Mouse (Mus musculus) forebrain, embryonic 14.5 days (tissue): ENCODE results near the gene Ciapin1. TPM values are rescaled to one million over a fixed set of nuclear protein-coding genes. Genes with fewer than 3 reads are reported as not detected.
A peak's percentile ranks its signal among the peaks of the same experiment; 100 is the strongest.

Source experiments
- ATAC-seq: fragments of 200-750 bp; cut with Nextera tagmentation; 2 replicates; pipeline ENCODE4 v1.8.0; 2017; ENCODE audit warnings: mild to moderate bottlenecking, moderate library complexity
- DNase-seq: peaks from one replicate; pipeline ENCODE4 v3.0.0-alpha.2; 2015; ENCODE audit warnings: low spot score
- H3K27ac ChIP-seq: fragments of 300-500 bp; sonication (generic); 2 replicates; pipeline ENCODE4 v1.5.1; 2014; ENCODE audit warnings: low read depth, mild to moderate bottlenecking, control low read depth, low read length, moderate library complexity
- H3K27me3 ChIP-seq: fragments of 300-500 bp; sonication (generic); replicated peaks from 2 replicates; pipeline ENCODE4 v1.6.1; 2014; ENCODE audit warnings: low read length, control low read depth, mixed read lengths; ENCODE audit not compliant: control insufficient read depth, insufficient read depth
- H3K36me3 ChIP-seq: fragments of 300-500 bp; sonication (generic); 2 replicates; pipeline ENCODE4 v1.6.1; 2014; ENCODE audit warnings: low read length, control low read depth; ENCODE audit not compliant: control insufficient read depth, insufficient read depth
- H3K4me1 ChIP-seq: fragments of 300-500 bp; sonication (generic); 2 replicates; pipeline ENCODE4 v1.6.1; 2014; ENCODE audit warnings: antibody characterized with exemption, low read length, control low read depth; ENCODE audit not compliant: control insufficient read depth, insufficient read depth
- H3K4me2 ChIP-seq: fragments of 300-500 bp; sonication (generic); 2 replicates; pipeline ENCODE4 v1.6.1; 2014; ENCODE audit warnings: mild to moderate bottlenecking, control low read depth, low read length
- H3K4me3 ChIP-seq: fragments of 300-500 bp; sonication (generic); 2 replicates; pipeline ENCODE4 v1.5.1; 2014; ENCODE audit warnings: low read depth, low read length, control low read depth
- H3K9ac ChIP-seq: fragments of 300-500 bp; sonication (generic); 2 replicates; pipeline ENCODE4 v1.6.1; 2014; ENCODE audit warnings: mild to moderate bottlenecking, low read length, control low read depth, moderate library complexity
- H3K9me3 ChIP-seq: fragments of 300-500 bp; sonication (generic); replicated peaks from 2 replicates; pipeline ENCODE4 v1.6.1; 2016; ENCODE audit warnings: low read length, control low read depth, mixed read lengths; ENCODE audit not compliant: control insufficient read depth
- WGBS: fragments of 180-500 bp; shearing (Covaris S2); extraction: QIAGEN DNeasy Blood & Tissue Kit; methylation state at CpG from one replicate; pipeline ENCODE4 v1.1.7; 2014; 5-methylcytosine and 5-hydroxymethylcytosine counted together
- polyA plus RNA-seq: library from polyadenylated mRNA; unstranded; fragments of >200 nt; fragmentation: Nextera tagmentation; extraction: Ambion mirVana; gene quantifications from 2 replicates; pipeline ENCODE4 v1.2.1, GENCODE M21; 2014

Gene Ciapin1
- polyA plus RNA-seq, 1 experiment from 2014 or later: 147 TPM

DNA sequence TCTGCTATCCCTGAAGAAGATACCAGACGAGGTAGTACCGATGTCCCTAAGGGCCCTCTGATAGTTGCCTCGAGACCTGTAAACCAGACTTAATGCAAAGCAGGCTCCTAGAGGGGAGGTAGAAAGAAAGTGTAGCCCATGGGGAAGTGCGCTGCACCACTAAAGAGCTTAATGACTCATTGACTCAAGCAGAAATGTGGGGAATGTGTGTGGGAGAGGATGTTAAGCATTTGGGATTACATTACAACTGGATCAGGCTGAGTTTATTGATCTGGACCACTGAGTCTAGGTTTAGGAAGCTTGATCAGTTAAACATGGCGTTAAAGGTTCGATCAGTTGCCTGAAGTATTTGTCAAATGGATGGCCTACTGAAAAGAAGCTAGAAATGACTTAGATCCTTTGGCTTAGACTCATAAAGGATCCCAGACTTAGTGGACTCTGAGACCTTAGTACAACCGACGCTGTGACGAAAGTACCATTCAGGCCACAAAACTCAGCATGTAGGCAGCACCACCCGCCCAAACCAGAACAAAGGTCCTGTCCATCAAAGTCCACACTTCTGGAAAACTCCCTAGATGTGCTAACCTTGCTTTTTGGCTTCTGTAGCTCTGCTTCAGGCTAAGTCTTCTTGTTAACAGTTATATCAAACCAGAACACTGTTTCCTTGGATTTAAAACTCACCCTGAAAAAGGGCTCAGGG, 48.8 kb downstream of the Ciapin1 start:
- Histone ChIP-seq H3K27me3 (no peaks in the 10 kb centered on the region), H3K9me3 (no peaks in the 10 kb centered on the region), H3K4me1 (no peaks in the 10 kb centered on the region), H3K4me2 (no peak overlapping the region), H3K9ac (no peak overlapping the region), H3K4me3 (no peak overlapping the region), H3K27ac (no peak overlapping the region), H3K36me3 (no peaks in the 10 kb centered on the region)
- DNase-seq: no peak
- WGBS: 44% methylated on average over 10 of the region's 10 CpGs
- no peak for ATAC-seq

GRCm38 (mm10) chr8:94787524-94788501, 50.3 kb downstream of the Ciapin1 start:
- ATAC-seq: no peak
- WGBS: 71% methylated on average over 15 of the region's 15 CpGs
- no peaks in the 10 kb centered on the region for H3K27me3 ChIP-seq
- no peaks in the 10 kb centered on the region for H3K4me1 ChIP-seq
- H3K4me3 ChIP-seq: no peak overlapping the region
- no peak overlapping the region for H3K27ac ChIP-seq
- H3K4me2 ChIP-seq: no peak overlapping the region
- no peaks in the 10 kb centered on the region for H3K9me3 ChIP-seq
- no peaks in the 10 kb centered on the region for H3K36me3 ChIP-seq
- no peak overlapping the region for H3K9ac ChIP-seq
- DNase-seq: no peak

- Histone ChIP-seq H3K9ac (no peak overlapping the region), H3K27ac (no peak overlapping the region), H3K4me2 (no peak overlapping the region), H3K27me3 (no peaks in the 10 kb centered on the region), H3K4me1 (no peaks in the 10 kb centered on the region), H3K4me3 (no peak overlapping the region), H3K9me3 (no peaks in the 10 kb centered on the region), H3K36me3 (no peaks in the 10 kb centered on the region)
- DNase-seq (no peak), ATAC-seq (no peak)
- WGBS: 65% methylated on average over 6 of the region's 6 CpGs
Observed at GRCm38 (mm10) chr8:94785995-94786595, 52.1 kb downstream of the Ciapin1 start.

DNA sequence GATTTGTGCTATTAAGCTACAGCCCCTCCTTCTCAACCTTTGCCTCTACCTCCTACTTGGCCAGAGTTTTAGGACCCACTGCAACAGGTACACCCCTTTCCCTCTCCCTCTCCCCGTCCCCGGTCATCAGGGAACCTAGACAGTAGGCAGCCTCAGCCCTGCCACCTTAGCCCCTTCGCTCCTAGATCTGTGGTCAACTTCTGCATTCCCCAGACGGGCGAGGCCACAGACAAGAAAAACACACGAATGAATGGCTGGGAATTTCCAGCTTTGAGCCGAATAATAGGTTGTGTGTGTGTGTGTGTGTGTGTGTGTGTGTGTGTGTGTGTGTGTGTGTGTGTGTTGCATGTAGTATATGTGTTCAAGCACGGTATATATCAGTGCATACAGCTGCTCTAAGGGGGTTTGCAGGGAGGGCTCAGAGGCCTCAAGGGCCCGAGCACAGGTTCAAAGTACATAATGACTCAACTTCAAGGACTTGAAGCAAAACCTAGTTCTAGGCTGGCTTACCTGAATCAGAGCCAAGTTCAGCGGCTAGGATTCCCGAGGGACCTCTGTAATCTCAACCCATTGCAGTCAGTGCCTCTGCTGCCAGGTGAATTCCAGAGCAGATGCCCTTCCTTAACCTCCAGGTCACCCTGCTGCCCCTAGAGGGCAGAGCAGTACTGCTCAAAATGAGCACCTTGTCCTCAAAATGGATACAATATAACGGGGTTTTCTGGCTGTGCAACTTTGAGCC, 52.7 kb downstream of the Ciapin1 start:
- H3K27ac ChIP-seq: no peak overlapping the region
- ATAC-seq (no peak), DNase-seq (no peak)
- 74% methylated on average over 12 of the region's 12 CpGs for WGBS
- H3K27me3 ChIP-seq: no peaks in the 10 kb centered on the region
- no peaks in the 10 kb centered on the region for H3K9me3 ChIP-seq
- H3K9ac ChIP-seq: no peak overlapping the region
- no peak overlapping the region for H3K4me3 ChIP-seq
- no peaks in the 10 kb centered on the region for H3K36me3 ChIP-seq
- no peaks in the 10 kb centered on the region for H3K4me1 ChIP-seq
- H3K4me2 ChIP-seq: no peak overlapping the region

DNA sequence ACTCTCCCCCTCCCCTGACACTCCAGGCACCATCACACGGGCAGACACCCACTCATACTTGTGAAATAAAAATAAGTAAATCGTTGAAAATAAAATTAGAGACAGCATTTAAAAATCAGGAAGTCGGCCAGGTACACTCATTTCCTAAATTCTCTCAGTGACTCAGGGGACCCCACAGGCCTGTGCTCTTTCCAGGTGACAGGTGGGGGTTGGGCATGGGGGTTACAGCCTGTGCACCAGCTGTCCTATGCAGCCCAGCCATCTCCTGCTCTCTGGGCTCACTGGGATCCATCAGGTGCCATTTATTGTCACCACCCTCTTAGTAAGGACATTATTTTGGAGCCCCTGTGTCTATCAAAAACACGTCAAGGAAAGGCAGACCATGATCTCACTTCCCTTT, 54.3 kb downstream of the Ciapin1 start:
- Histone ChIP-seq H3K27ac (no peak overlapping the region), H3K4me1 (no peaks in the 10 kb centered on the region), H3K4me2 (no peak overlapping the region), H3K27me3 (no peaks in the 10 kb centered on the region), H3K4me3 (no peak overlapping the region), H3K36me3 (no peaks in the 10 kb centered on the region), H3K9ac (no peak overlapping the region), H3K9me3 (no peaks in the 10 kb centered on the region)
- ATAC-seq: no peak
- WGBS: 73% methylated on average over 4 of the region's 4 CpGs
- DNase-seq: no peak

DNA sequence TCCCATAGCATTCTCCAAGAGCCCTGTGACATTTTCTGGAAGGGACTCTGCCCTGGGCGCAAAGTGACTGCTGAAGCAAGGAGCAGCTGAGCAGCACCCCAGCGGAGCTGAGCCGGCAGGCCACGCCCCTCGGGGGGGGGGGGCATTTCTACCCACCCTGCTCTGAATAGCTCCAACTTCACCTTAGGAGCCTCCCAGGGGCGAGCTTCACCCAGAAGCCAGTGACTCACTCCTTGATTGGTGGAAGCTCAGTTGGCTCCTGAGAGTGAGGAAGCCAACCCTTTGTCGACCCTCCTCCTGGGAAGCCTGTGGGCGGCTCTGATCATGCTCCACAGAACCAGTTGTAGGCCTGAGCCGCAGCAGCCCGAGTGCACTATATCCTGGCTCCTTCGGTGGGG, 56.3 kb downstream of the Ciapin1 start:
- Histone ChIP-seq H3K4me1 (no peaks in the 10 kb centered on the region), H3K9ac (no peak overlapping the region), H3K36me3 (no peaks in the 10 kb centered on the region), H3K27ac (no peak overlapping the region), H3K27me3 (no peaks in the 10 kb centered on the region), H3K4me3 (no peak overlapping the region), H3K4me2 (no peak overlapping the region), H3K9me3 (no peaks in the 10 kb centered on the region)
- DNase-seq (no peak), ATAC-seq (peak; percentile 37)
- 4% methylated on average over 11 of the region's 11 CpGs for WGBS

- WGBS: 55% methylated on average over 7 of the region's 7 CpGs
- Histone ChIP-seq H3K27ac (no peak overlapping the region), H3K4me2 (no peak overlapping the region), H3K36me3 (no peaks in the 10 kb centered on the region), H3K4me1 (no peaks in the 10 kb centered on the region), H3K27me3 (no peaks in the 10 kb centered on the region), H3K9ac (no peak overlapping the region), H3K4me3 (no peak overlapping the region), H3K9me3 (no peaks in the 10 kb centered on the region)
- DNase-seq (no peak), ATAC-seq (no peak)
Observed at GRCm38 (mm10) chr8:94781155-94781837, 56.9 kb downstream of the Ciapin1 start.

- H3K9ac ChIP-seq: no peak overlapping the region
- no peak overlapping the region for H3K4me3 ChIP-seq
- ATAC-seq (no peak), DNase-seq (no peak)
- no peaks in the 10 kb centered on the region for H3K4me1 ChIP-seq
- H3K27me3 ChIP-seq: no peaks in the 10 kb centered on the region
- 79% methylated on average over 21 of the region's 21 CpGs for WGBS
- H3K27ac ChIP-seq: no peak overlapping the region
- H3K9me3 ChIP-seq: no peaks in the 10 kb centered on the region
- H3K4me2 ChIP-seq: no peak overlapping the region
- no peaks in the 10 kb centered on the region for H3K36me3 ChIP-seq
Observed at GRCm38 (mm10) chr8:94780491-94781154, 57.5 kb downstream of the Ciapin1 start.
